Mouse (Mus musculus): Measurements from ENCODE around the gene Abcb11. TPM values are rescaled to one million over a fixed set of nuclear protein-coding genes. Genes with fewer than 3 reads are reported as not detected.

Gene Abcb11
- polyA plus RNA-seq, 1 experiment from 2014 or later, result 2.8 TPM

DNA sequence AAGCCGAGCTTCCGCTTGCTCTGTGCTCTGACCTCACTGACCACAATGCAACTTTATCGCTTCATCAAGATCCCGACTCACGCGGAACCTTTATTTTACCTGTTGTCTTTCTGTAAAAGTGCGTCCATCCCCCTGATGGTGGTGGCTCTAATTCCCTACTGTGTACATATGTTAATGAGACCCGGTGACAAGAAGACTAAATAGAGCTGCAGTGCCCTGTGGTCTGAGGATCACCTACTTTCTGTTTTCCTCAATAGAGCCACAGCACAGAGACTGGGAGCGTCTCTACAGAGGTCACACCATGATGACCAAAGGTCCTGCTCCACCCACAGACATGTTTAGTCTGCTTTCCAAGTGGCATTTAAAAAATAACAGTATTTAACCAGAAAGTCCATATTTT is 115.5 kb downstream of the Abcb11 start:
- Histone ChIP-seq H3K27me3 (replicated peaks; ENCODE audit: control insufficient read depth, insufficient read depth, low read length) (no peaks in the 10 kb centered on the region), H3K9me3 (ENCODE audit: control insufficient read depth) (no peaks in the 10 kb centered on the region), H3K4me2 (replicated peaks; ENCODE audit: low read depth) (no peak overlapping the region), H3K9ac (ENCODE audit: low read depth, low read length) (no peak overlapping the region), H3K4me3 (ENCODE audit: low read depth, low read length) (no peak overlapping the region), H3K4me1 (replicated peaks; ENCODE audit: control insufficient read depth, insufficient read depth, low read length) (no peaks in the 10 kb centered on the region; the same call in 1 of the 2 replicates), H3K27ac (ENCODE audit: low read depth, low read length) (no peak overlapping the region), H3K36me3 (ENCODE audit: control insufficient read depth, insufficient read depth) (no peaks in the 10 kb centered on the region)
- WGBS, result 88% methylated on average over 9 of the region's 9 CpGs
- no peak for TF ChIP-seq CTCF (IDR thresholded peaks at IDR 0.05; ENCODE audit: low read depth)
- ATAC-seq, result no peak

DNA sequence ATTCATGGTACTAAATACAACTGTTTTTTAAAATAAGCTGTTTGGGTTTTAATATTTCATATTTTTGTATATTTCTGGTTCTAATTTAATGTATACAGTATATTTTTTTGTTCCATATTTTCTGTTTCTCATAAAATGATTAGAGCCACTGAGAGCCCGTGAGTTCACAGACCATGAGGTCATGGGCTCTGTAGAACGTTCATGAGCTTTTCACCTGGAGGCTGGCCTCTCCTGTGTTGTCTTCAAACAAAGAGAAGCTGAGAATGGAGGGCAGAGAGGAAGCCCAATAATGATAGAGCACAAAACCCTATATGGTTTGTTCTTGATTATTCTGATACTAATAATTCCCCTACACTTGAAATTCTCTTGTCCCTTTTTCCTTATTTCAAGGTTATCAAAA is 117.7 kb downstream of the Abcb11 start:
- WGBS, result 49% methylated on average over 2 of the region's 2 CpGs

DNA sequence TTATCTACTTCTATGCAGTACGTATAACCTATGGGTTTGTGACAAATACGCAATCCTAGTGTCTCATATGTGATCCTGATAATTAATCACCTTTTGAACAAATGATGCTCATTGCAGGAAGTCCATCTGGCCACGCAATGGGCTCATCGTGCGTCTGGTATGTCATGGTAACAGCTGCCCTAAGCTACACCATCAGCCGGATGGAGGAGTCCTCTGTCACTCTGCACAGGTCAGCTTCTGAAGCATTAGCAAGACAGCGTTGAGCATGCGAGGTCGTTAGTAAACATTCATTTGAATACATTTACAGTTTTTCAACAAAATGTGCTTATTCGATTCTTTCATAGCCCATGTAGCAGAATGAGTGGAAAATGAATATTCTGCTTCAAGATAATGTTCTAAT is 119.6 kb downstream of the Abcb11 start:
- Histone ChIP-seq H3K9ac (ENCODE audit: low read depth, low read length) (no peak overlapping the region), H3K36me3 (ENCODE audit: control insufficient read depth, insufficient read depth) (no peaks in the 10 kb centered on the region), H3K4me3 (ENCODE audit: low read depth, low read length) (no peak overlapping the region), H3K27me3 (replicated peaks; ENCODE audit: control insufficient read depth, insufficient read depth, low read length) (no peaks in the 10 kb centered on the region), H3K9me3 (ENCODE audit: control insufficient read depth) (no peaks in the 10 kb centered on the region), H3K4me1 (replicated peaks; ENCODE audit: control insufficient read depth, insufficient read depth, low read length) (no peaks in the 10 kb centered on the region; the same call in 1 of the 2 replicates), H3K27ac (ENCODE audit: low read depth, low read length) (no peak overlapping the region), H3K4me2 (replicated peaks; ENCODE audit: low read depth) (no peak overlapping the region)
- TF ChIP-seq CTCF (IDR thresholded peaks at IDR 0.05; ENCODE audit: low read depth), result no peak
- ATAC-seq, result no peak
- WGBS, result 86% methylated on average over 10 of the region's 10 CpGs

More for the DNA sequence above, 117.7 kb downstream of the Abcb11 start:
- no peak overlapping the region for H3K4me2 ChIP-seq (replicated peaks; ENCODE audit: low read depth)
- H3K27ac ChIP-seq (ENCODE audit: low read depth, low read length), result no peak overlapping the region
- H3K27me3 ChIP-seq (replicated peaks; ENCODE audit: control insufficient read depth, insufficient read depth, low read length), result no peaks in the 10 kb centered on the region
- TF ChIP-seq CTCF (IDR thresholded peaks at IDR 0.05; ENCODE audit: low read depth), result no peak
- no peaks in the 10 kb centered on the region for H3K36me3 ChIP-seq (ENCODE audit: control insufficient read depth, insufficient read depth)
- H3K4me1 ChIP-seq (replicated peaks; ENCODE audit: control insufficient read depth, insufficient read depth, low read length), result no peaks in the 10 kb centered on the region; the same call in 1 of the 2 replicates
- H3K9me3 ChIP-seq (ENCODE audit: control insufficient read depth), result no peaks in the 10 kb centered on the region
- ATAC-seq, result no peak
- H3K9ac ChIP-seq (ENCODE audit: low read depth, low read length), result no peak overlapping the region
- no peak overlapping the region for H3K4me3 ChIP-seq (ENCODE audit: low read depth, low read length)

DNA sequence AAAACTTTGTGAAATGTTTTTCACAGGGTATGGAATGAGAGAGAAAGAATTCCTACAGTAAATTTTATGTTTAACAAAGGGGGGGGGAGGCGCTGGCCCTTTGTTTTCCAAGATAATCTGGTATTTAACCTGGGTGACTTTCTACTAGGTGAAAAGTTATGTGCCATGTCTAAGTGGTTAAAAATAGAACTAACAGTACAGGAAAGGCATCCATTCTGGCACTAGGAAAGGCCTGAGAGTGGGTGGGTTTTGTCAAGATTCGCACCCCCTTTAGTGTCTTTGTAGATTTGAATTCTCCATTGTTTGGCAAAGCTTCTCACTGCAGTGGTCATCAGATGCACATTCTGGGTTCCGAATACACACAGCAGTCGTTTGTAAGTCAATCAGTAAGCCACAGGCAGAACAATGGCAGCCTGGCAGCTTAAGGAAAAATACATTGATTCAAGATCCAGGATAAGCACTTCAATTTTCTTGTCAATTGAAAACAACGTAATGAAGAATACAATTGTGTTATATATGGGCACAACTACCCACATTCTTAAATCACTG is 120.5 kb downstream of the Abcb11 start:
- H3K27me3 ChIP-seq (replicated peaks; ENCODE audit: control insufficient read depth, insufficient read depth, low read length), result no peaks in the 10 kb centered on the region
- no peaks in the 10 kb centered on the region; the same call in 1 of the 2 replicates for H3K4me1 ChIP-seq (replicated peaks; ENCODE audit: control insufficient read depth, insufficient read depth, low read length)
- no peaks in the 10 kb centered on the region for H3K9me3 ChIP-seq (ENCODE audit: control insufficient read depth)
- no peak for ATAC-seq
- 57% methylated on average over 5 of the region's 5 CpGs for WGBS
- H3K27ac ChIP-seq (ENCODE audit: low read depth, low read length), result no peak overlapping the region
- H3K4me2 ChIP-seq (replicated peaks; ENCODE audit: low read depth), result no peak overlapping the region
- H3K9ac ChIP-seq (ENCODE audit: low read depth, low read length), result no peak overlapping the region
- H3K4me3 ChIP-seq (ENCODE audit: low read depth, low read length), result no peak overlapping the region
- H3K36me3 ChIP-seq (ENCODE audit: control insufficient read depth, insufficient read depth), result no peaks in the 10 kb centered on the region
- no peak for TF ChIP-seq CTCF (IDR thresholded peaks at IDR 0.05; ENCODE audit: low read depth)

DNA sequence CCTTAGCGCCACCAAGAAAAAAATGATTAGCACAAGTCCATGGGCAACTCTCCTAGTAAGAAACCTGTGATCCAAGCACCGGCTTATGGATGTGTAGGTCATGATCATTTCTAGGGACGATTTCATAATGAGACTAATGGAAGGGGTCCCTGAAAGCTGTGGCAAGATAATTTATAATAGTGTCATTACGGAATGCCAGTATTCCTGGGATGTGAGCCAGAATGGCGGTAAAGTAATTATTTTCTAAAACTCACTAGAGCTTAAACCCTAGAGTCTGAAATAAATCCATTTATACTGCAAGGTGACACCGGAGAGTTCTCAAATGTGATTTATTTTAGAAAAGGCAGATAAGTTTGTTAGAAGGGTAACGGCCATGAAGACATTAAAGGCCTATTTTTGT is 127.2 kb downstream of the Abcb11 start:
- H3K9ac ChIP-seq (ENCODE audit: low read depth, low read length), result no peak overlapping the region

DNA sequence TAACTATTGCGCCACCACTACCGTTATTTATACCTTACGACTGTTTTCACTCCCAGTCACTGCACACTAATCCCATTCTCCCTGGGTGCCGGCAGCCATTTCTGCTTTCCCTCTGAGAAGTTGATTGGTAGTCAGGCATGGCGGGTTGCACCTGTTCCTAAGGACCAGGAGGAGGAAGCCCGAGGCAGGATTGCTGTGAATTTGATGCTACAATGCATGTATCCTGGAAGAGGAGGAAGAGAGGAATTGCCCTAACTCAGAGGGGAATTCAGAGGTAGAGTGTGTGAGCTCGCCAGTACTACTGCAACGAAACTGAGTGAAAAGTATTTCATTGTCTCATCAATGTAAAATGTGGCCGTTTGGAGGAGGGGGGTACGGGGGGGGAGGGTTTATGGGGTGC is 129.8 kb downstream of the Abcb11 start:
- TF ChIP-seq CTCF (IDR thresholded peaks at IDR 0.05; ENCODE audit: low read depth), result no peak
- 73% methylated on average over 10 of the region's 10 CpGs for WGBS
- H3K9me3 ChIP-seq (ENCODE audit: control insufficient read depth), result no peaks in the 10 kb centered on the region

More for the DNA sequence above, 127.2 kb downstream of the Abcb11 start:
- Histone ChIP-seq H3K27me3 (replicated peaks; ENCODE audit: control insufficient read depth, insufficient read depth, low read length) (no peaks in the 10 kb centered on the region), H3K4me2 (replicated peaks; ENCODE audit: low read depth) (no peak overlapping the region), H3K36me3 (ENCODE audit: control insufficient read depth, insufficient read depth) (no peaks in the 10 kb centered on the region), H3K4me3 (ENCODE audit: low read depth, low read length) (no peak overlapping the region), H3K4me1 (replicated peaks; ENCODE audit: control insufficient read depth, insufficient read depth, low read length) (no peaks in the 10 kb centered on the region), H3K9me3 (ENCODE audit: control insufficient read depth) (no peaks in the 10 kb centered on the region), H3K27ac (ENCODE audit: low read depth, low read length) (no peak overlapping the region)
- no peak for TF ChIP-seq CTCF (IDR thresholded peaks at IDR 0.05; ENCODE audit: low read depth)
- ATAC-seq, result no peak
- 72% methylated on average over 7 of the region's 7 CpGs for WGBS

More for the DNA sequence above, 129.8 kb downstream of the Abcb11 start:
- no peak for ATAC-seq
- Histone ChIP-seq H3K27me3 (replicated peaks; ENCODE audit: control insufficient read depth, insufficient read depth, low read length) (no peaks in the 10 kb centered on the region), H3K27ac (ENCODE audit: low read depth, low read length) (no peak overlapping the region), H3K4me2 (replicated peaks; ENCODE audit: low read depth) (no peak overlapping the region), H3K36me3 (ENCODE audit: control insufficient read depth, insufficient read depth) (no peaks in the 10 kb centered on the region), H3K9ac (ENCODE audit: low read depth, low read length) (no peak overlapping the region), H3K4me3 (ENCODE audit: low read depth, low read length) (no peak overlapping the region), H3K4me1 (replicated peaks; ENCODE audit: control insufficient read depth, insufficient read depth, low read length) (no peaks in the 10 kb centered on the region)

Data from intestine, postnatal 0 days (tissue).